Mouse (Mus musculus): ENCODE results near the gene Cenps. TPM values are rescaled to one million over a fixed set of nuclear protein-coding genes. Genes with fewer than 3 reads are reported as not detected.

The Cenps gene
- total and polyA plus RNA-seq, 2 experiments from 2014 or later = 3.7 to 21.2 TPM

DNA sequence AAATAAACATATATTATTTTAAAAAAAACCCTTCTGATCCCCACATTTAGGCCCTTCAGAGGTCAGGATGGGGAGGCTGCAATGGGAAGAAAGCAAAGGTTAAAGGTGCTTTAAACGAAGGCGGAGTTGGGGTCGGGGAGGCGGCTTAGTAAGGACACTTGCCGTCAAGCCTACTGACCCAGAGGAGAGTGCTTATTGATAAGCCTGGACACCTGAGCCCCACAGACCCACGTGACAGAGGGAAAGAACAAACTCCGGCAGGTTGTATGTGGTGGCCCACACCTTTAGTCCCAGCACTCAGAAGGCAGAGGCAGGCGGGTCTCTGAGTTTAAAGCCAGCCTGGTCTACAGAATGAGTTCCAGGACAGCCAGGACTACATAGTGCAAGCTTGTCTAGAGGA is 57.3 kb downstream of the Cenps start:
- Histone ChIP-seq H3K4me1 (ENCODE audit: insufficient read depth, low read length) (no peaks in the 10 kb centered on the region), H3K4me3 (ENCODE audit: low read depth, low read length) (no peak overlapping the region), H3K36me3 (ENCODE audit: insufficient read depth, low read length) (no peaks in the 10 kb centered on the region), H3K27me3 (ENCODE audit: insufficient read depth, low read length) (no peaks in the 10 kb centered on the region), H3K27ac (ENCODE audit: low read depth, low read length) (no peak overlapping the region), H3K4me2 (ENCODE audit: low read depth, low read length, poor library complexity, severe bottlenecking) (no peak overlapping the region), H3K9me3 (ENCODE audit: low read length) (no peaks in the 10 kb centered on the region), H3K9ac (replicated peaks; ENCODE audit: low read length, poor library complexity, severe bottlenecking) (no peak overlapping the region)
- no peak for DNase-seq (ENCODE audit: low spot score)
- ATAC-seq (ENCODE audit: low FRiP score) = no peak
- no peak for TF ChIP-seq CTCF (IDR thresholded peaks at IDR 0.05)
- 91% methylated on average over 8 of the region's 8 CpGs for WGBS

DNA sequence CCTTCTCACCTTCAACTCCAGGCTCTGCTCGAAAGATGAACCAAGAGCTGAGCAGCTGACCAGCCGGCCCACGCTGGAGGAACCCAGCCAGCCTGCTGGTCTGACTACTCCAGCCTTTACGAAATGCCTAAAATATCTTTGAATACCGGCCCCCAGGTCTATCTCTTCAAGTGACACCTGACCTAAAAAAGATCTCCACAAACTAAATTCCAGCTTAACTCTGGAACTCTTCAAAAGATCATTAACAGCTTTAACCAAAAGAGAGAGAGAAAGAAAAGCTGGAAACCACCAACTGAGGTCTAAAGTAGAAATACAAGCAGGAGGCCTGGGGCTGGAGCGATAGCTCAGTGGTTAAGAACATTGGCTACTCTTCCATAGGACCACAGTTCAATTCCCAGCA is 57.8 kb downstream of the Cenps start:
- H3K4me3 ChIP-seq (ENCODE audit: low read depth, low read length) = no peak overlapping the region
- no peak overlapping the region for H3K9ac ChIP-seq (replicated peaks; ENCODE audit: low read length, poor library complexity, severe bottlenecking)
- H3K27me3 ChIP-seq (ENCODE audit: insufficient read depth, low read length) = no peaks in the 10 kb centered on the region
- H3K4me2 ChIP-seq (ENCODE audit: low read depth, low read length, poor library complexity, severe bottlenecking) = no peak overlapping the region
- no peaks in the 10 kb centered on the region for H3K9me3 ChIP-seq (ENCODE audit: low read length)
- no peaks in the 10 kb centered on the region for H3K4me1 ChIP-seq (ENCODE audit: insufficient read depth, low read length)
- TF ChIP-seq CTCF (IDR thresholded peaks at IDR 0.05) = no peak
- no peak overlapping the region for H3K27ac ChIP-seq (ENCODE audit: low read depth, low read length)
- 0 out of 2 replicates have a peak, but pooled peaks cover 4% of the 10 kb centered on the region for H3K36me3 ChIP-seq (ENCODE audit: insufficient read depth, low read length)
- ATAC-seq (ENCODE audit: low FRiP score) (no peak), DNase-seq (ENCODE audit: low spot score) (no peak)
- 89% methylated on average over 6 of the region's 6 CpGs for WGBS

DNA sequence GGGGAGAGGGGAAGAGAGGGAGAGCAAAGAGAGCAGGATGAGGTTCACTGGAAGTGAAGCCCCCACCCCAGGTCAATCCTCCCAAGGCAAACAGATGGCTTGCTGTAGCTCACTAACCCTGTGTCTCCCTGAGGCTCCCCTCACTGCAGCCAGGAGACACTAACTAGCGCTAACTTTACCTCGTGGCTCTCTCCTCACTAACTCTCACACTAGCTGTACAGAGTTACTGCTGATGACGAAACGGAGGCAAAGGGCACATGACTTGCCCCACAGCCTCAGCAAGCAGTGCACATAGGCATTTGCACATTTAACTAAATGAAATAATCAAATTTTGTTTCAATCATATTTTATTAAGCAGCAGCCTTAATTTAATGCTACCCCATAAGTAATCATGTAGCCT is 59.2 kb downstream of the Cenps start:
- ATAC-seq (ENCODE audit: low FRiP score) (no peak), DNase-seq (ENCODE audit: low spot score) (no peak)
- Histone ChIP-seq H3K9me3 (ENCODE audit: low read length) (no peaks in the 10 kb centered on the region), H3K27me3 (ENCODE audit: insufficient read depth, low read length) (no peaks in the 10 kb centered on the region), H3K27ac (ENCODE audit: low read depth, low read length) (no peak overlapping the region), H3K4me1 (ENCODE audit: insufficient read depth, low read length) (no peaks in the 10 kb centered on the region), H3K4me3 (ENCODE audit: low read depth, low read length) (no peak overlapping the region), H3K36me3 (ENCODE audit: insufficient read depth, low read length) (0 out of 2 replicates have a peak, but pooled peaks cover 4% of the 10 kb centered on the region), H3K9ac (replicated peaks; ENCODE audit: low read length, poor library complexity, severe bottlenecking) (no peak overlapping the region), H3K4me2 (ENCODE audit: low read depth, low read length, poor library complexity, severe bottlenecking) (no peak overlapping the region)
- 63% methylated on average over 4 of the region's 4 CpGs for WGBS
- TF ChIP-seq CTCF (IDR thresholded peaks at IDR 0.05) = no peak

Other genes with a start within 250 kb of the Cenps start
- gene Pex14, start 37.8 kb downstream of the Cenps start, total RNA-seq (2014; rRNA removed) = 74.0 and 75.5 TPM in 2 replicates
- 62.5 and 67.2 TPM in 2 replicates for gene Pex14, start 37.8 kb downstream of the Cenps start, polyA plus RNA-seq (2015; fragmentation: Nextera tagmentation; extraction: Ambion mirVana)
- 10.5 and 14.6 TPM in 2 replicates for gene Dffa, start 33.5 kb downstream of the Cenps start, total RNA-seq (2014; rRNA removed)
- gene Dffa, start 33.5 kb downstream of the Cenps start, polyA plus RNA-seq (2015; fragmentation: Nextera tagmentation; extraction: Ambion mirVana) = 21.6 and 23.3 TPM in 2 replicates
- 1.5 TPM in 1 of 2 replicates, not detected in the other for gene Cort, start 10.9 kb downstream of the Cenps start, total RNA-seq (2014; rRNA removed)
- 1.1 and 1.2 TPM in 2 replicates for gene Cort, start 10.9 kb downstream of the Cenps start, polyA plus RNA-seq (2015; fragmentation: Nextera tagmentation; extraction: Ambion mirVana)
- 33.0 and 41.9 TPM in 2 replicates for gene Pgd, start 29.1 kb upstream of the Cenps start, total RNA-seq (2014; rRNA removed)
- gene Pgd, start 29.1 kb upstream of the Cenps start, polyA plus RNA-seq (2015; fragmentation: Nextera tagmentation; extraction: Ambion mirVana) = 92.5 and 102 TPM in 2 replicates
- gene Kif1b, start 170.1 kb upstream of the Cenps start, total RNA-seq (2014; rRNA removed) = 308 and 425 TPM in 2 replicates
- 183 and 215 TPM in 2 replicates for gene Kif1b, start 170.1 kb upstream of the Cenps start, polyA plus RNA-seq (2015; fragmentation: Nextera tagmentation; extraction: Ambion mirVana)